Mouse (Mus musculus) C2C12 (cell line): Measurements from ENCODE around the gene Asic1. TPM values are rescaled to one million over a fixed set of nuclear protein-coding genes. Genes with fewer than 3 reads are reported as not detected.
"Not testable (repeated sequence)": the region's sequence is repeated elsewhere in the genome, so short reads cannot be mapped to it uniquely, and the experiment has no call there.

ENCODE experiments used
- H3K27me3 ChIP-seq: one replicate; pipeline ENCODE4 v1.6.1; 2011; ENCODE audit not compliant: control insufficient read depth, insufficient read depth, insufficient read length
- H3K36me3 ChIP-seq: one replicate; pipeline ENCODE4 v1.6.1; 2011; ENCODE audit not compliant: control insufficient read depth, insufficient read depth
- H3K4me3 ChIP-seq: one replicate; pipeline ENCODE4 v1.5.1; 2011; ENCODE audit warnings: mild to moderate bottlenecking, control low read depth; ENCODE audit not compliant: poor library complexity, insufficient read depth, severe bottlenecking
- H3K79me2 ChIP-seq: one replicate; pipeline ENCODE4 v1.6.1; 2011; ENCODE audit not compliant: control insufficient read depth, insufficient read depth
- H3K79me3 ChIP-seq: one replicate; pipeline ENCODE4 v1.6.1; 2011; ENCODE audit warnings: low read depth, control low read depth
- H3ac ChIP-seq: one replicate; pipeline ENCODE3; 2011; ENCODE audit warnings: low read depth; ENCODE audit not compliant: control insufficient read depth, insufficient read length
- CEBPB ChIP-seq: IDR thresholded peaks from one replicate; pipeline ENCODE4 v1.6.1; 2011; ENCODE audit warnings: low read depth, mild to moderate bottlenecking, control low read depth, moderate library complexity
- CTCF ChIP-seq: IDR thresholded peaks from one replicate; pipeline ENCODE4 v1.5.1; 2011; ENCODE audit not compliant: control insufficient read depth, insufficient read depth, insufficient read length
- FOSL1 ChIP-seq: IDR thresholded peaks from one replicate; pipeline ENCODE4 v1.8.0; 2011; ENCODE audit warnings: mild to moderate bottlenecking, low read length; ENCODE audit not compliant: poor library complexity, insufficient read depth, severe bottlenecking
- MAX ChIP-seq: IDR thresholded peaks from one replicate; pipeline ENCODE4 v1.6.1; 2011; ENCODE audit warnings: mild to moderate bottlenecking, control low read depth
- MYOD1 ChIP-seq: IDR thresholded peaks from one replicate; pipeline ENCODE4 v1.6.1; 2011; ENCODE audit warnings: low read depth; ENCODE audit not compliant: control insufficient read depth, insufficient read length
- MYOG ChIP-seq: IDR thresholded peaks from one replicate; pipeline ENCODE4 v1.6.1; 2011; ENCODE audit not compliant: control insufficient read depth, insufficient read length; ENCODE audit errors: extremely low read depth
- USF1 ChIP-seq: IDR thresholded peaks from one replicate; pipeline ENCODE4 v1.6.1; 2011; ENCODE audit warnings: low read depth, mild to moderate bottlenecking, control low read depth, moderate library complexity
- polyA plus RNA-seq: library from polyadenylated mRNA; unstranded; fragments of >200 nt; fragmentation: generic; extraction: Trizol; gene quantifications from one replicate; pipeline ENCODE4 v1.2.1, GENCODE M21; 2012; ENCODE audit warnings: missing spikeins

Gene Asic1
- polyA plus RNA-seq, 1 experiment = 2.2 TPM

GRCm38 (mm10) chr15:99723120-99723514, 52.9 kb downstream of the Asic1 start:
- Histone ChIP-seq H3K36me3 (peaks cover 9% of the 10 kb centered on the region), H3K79me3 (peaks cover 19% of the 10 kb centered on the region), H3K27me3 (no peaks in the 10 kb centered on the region), H3K4me3 (no peak overlapping the region), H3ac (no peak overlapping the region), H3K79me2 (peaks cover 24% of the 10 kb centered on the region)
- no peak for TF ChIP-seq MAX

- Histone ChIP-seq H3K36me3 (peaks cover 15% of the 10 kb centered on the region), H3K79me2 (peaks cover 30% of the 10 kb centered on the region), H3ac (no peak overlapping the region), H3K27me3 (no peaks in the 10 kb centered on the region), H3K4me3 (no peak overlapping the region), H3K79me3 (peaks cover 20% of the 10 kb centered on the region)
- TF ChIP-seq MYOD1 (no peak), MAX (no peak), MYOG (no peak), CEBPB (no peak), USF1 (no peak), CTCF (no peak), FOSL1 (no peak)
Observed at GRCm38 (mm10) chr15:99723515-99724291, 53.5 kb downstream of the Asic1 start.

GRCm38 (mm10) chr15:99724292-99725021, 54.3 kb downstream of the Asic1 start:
- Histone ChIP-seq H3K79me2 (peaks cover 32% of the 10 kb centered on the region), H3K4me3 (peak overlapping the region; percentile 91), H3K27me3 (no peaks in the 10 kb centered on the region), H3K36me3 (peaks cover 21% of the 10 kb centered on the region), H3K79me3 (peaks cover 20% of the 10 kb centered on the region), H3ac (peak overlapping the region; percentile 38)
- TF ChIP-seq USF1 (no peak), MYOG (no peak), MYOD1 (no peak), FOSL1 (no peak), CEBPB (no peak), MAX (no peak), CTCF (no peak)

DNA sequence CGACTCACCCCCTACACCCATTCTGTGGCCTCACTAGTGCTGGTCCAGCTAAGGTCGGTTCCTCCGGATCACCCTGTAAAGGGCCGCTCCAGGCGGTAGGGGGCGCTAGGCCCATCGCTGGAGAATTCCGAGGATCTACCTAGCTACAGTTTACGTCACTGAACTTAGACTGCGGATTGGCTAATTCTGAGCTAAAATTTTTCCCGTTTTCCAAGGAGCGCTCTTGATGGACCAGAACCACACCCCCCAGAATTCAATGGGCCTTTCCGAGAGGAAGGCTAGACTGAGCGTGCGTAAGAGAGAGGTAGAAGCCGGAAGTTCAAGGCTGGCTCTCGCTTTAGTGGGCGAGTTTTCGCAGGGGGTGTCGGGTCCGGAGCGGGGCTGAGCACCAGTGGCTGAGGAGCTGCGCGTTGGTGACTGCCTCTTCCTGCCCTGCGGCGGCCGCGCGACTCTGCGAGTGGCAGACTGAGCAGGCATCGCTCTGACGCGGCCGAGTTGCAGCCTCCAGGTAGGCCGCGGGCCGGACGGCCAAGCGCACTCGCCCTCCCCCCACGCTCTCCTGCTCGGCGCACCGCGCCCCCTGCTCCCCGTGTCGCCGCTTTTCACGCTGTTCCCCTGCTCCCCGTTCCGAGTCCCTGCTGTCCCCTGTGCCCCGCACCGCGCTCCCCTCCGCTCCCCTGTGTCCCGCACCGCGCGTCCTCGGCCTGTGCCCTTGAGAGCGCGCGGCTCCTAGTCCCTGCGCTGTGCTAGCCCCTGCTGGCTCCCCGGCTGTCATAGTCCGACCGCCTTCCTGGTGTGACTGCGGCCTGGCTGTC, 55.4 kb downstream of the Asic1 start, which contains the start of gene Cox14:
Gene Cox14, plus strand, starts transcription at position 278 of the 815 bp plus-strand sequence.
- H3ac ChIP-seq = peak within 1 kb of the TSS; percentile 87
- H3K79me3 ChIP-seq = peaks cover 20% of the 10 kb centered on the region
- peaks cover 21% of the 10 kb centered on the region for H3K36me3 ChIP-seq
- H3K4me3 ChIP-seq = peak within 1 kb of the TSS; percentile 91
- H3K27me3 ChIP-seq = no peaks in the 10 kb centered on the region
- TF ChIP-seq USF1 (no peak), CTCF (peak; percentile 95), FOSL1 (no peak), CEBPB (no peak), MAX (peak; percentile 59), MYOG (no peak)
- peaks cover 32% of the 10 kb centered on the region for H3K79me2 ChIP-seq

DNA sequence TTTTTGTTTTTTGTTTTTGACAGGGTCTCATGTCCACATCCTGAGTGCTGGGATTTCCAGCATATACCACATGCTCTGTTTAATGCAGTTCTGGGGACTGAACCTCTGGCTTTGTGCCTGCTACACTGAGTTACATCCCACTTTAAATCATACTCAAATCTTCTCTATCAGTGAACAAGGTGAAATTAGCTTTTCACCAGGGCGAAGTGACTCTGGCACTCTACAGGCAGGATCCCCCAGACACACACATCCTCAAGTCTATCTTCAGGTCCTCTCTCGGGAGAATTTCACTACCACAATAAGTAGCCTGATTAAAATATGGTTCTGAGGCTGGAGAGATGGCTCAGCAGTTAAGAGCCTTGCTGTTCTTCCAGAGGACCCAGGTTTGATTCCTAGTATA, 56.4 kb downstream of the Asic1 start:
- Histone ChIP-seq H3K4me3 (peak overlapping the region; percentile 91), H3K36me3 (peaks cover 25% of the 10 kb centered on the region)
- TF ChIP-seq FOSL1 = no peak
- TF ChIP-seq MAX = no peak
- TF ChIP-seq MYOG = no peak
- no peak for TF ChIP-seq CTCF
- TF ChIP-seq USF1 = no peak

GRCm38 (mm10) chr15:99727039-99727438, 56.9 kb downstream of the Asic1 start:
- not testable (repeated sequence) for H3K4me3 ChIP-seq, H3K27me3 ChIP-seq, H3ac ChIP-seq
- peaks cover 20% of the 10 kb centered on the region for H3K79me3 ChIP-seq
- H3K36me3 ChIP-seq = peaks cover 28% of the 10 kb centered on the region
- H3K79me2 ChIP-seq = peaks cover 32% of the 10 kb centered on the region

More for the DNA sequence above, 56.4 kb downstream of the Asic1 start:
- Histone ChIP-seq H3K27me3 (no peaks in the 10 kb centered on the region), H3K79me2 (peaks cover 32% of the 10 kb centered on the region), H3ac (peak overlapping the region; percentile 39), H3K79me3 (peaks cover 20% of the 10 kb centered on the region)
